Mouse (Mus musculus) neural tube, embryonic 15.5 days (tissue): Measurements from ENCODE around the gene Syk. TPM values are rescaled to one million over a fixed set of nuclear protein-coding genes. Genes with fewer than 3 reads are reported as not detected.

Experiments
- ATAC-seq: fragments of 200-750 bp; cut with Nextera tagmentation; 2 replicates; pipeline ENCODE4 v1.8.0; 2017; ENCODE audit warnings: mild to moderate bottlenecking, moderate TSS enrichment, moderate library complexity; ENCODE audit not compliant: low FRiP score
- H3K27ac ChIP-seq: fragments of 300-500 bp; sonication (generic); replicated peaks from 2 replicates; pipeline ENCODE4 v1.5.1; 2015; ENCODE audit warnings: mild to moderate bottlenecking, inconsistent platforms
- H3K27me3 ChIP-seq: fragments of 300-500 bp; sonication (generic); replicated peaks from 2 replicates; pipeline ENCODE4 v1.6.1; 2015; ENCODE audit warnings: inconsistent platforms
- H3K36me3 ChIP-seq: fragments of 300-500 bp; sonication (generic); 2 replicates; pipeline ENCODE4 v1.6.1; 2015; ENCODE audit warnings: inconsistent platforms
- H3K4me1 ChIP-seq: fragments of 300-500 bp; sonication (generic); 2 replicates; pipeline ENCODE4 v1.6.1; 2015; ENCODE audit warnings: inconsistent platforms
- H3K4me2 ChIP-seq: fragments of 300-500 bp; sonication (generic); 2 replicates; pipeline ENCODE4 v1.6.1; 2015; ENCODE audit warnings: inconsistent platforms, mild to moderate bottlenecking, moderate library complexity
- H3K4me3 ChIP-seq: fragments of 300-500 bp; sonication (generic); replicated peaks from 2 replicates; pipeline ENCODE4 v1.5.1; 2015; ENCODE audit warnings: mild to moderate bottlenecking, inconsistent platforms
- H3K9ac ChIP-seq: fragments of 300-500 bp; sonication (generic); replicated peaks from 2 replicates; pipeline ENCODE4 v1.6.1; 2015; ENCODE audit warnings: mild to moderate bottlenecking, inconsistent platforms
- H3K9me3 ChIP-seq: fragments of 300-500 bp; sonication (generic); replicated peaks from 2 replicates; pipeline ENCODE4 v1.6.1; 2016; ENCODE audit warnings: inconsistent platforms
- WGBS: fragments of 180-500 bp; shearing (Covaris S2); methylation state at CpG from one replicate; pipeline ENCODE4 v1.1.7; 2015; ENCODE audit warnings: mixed read lengths; 5-methylcytosine and 5-hydroxymethylcytosine counted together
- polyA plus RNA-seq: library from polyadenylated mRNA; unstranded; fragments of >200 nt; fragmentation: Nextera tagmentation; extraction: Ambion mirVana; gene quantifications from 2 replicates; pipeline ENCODE4 v1.2.1, GENCODE M21; 2015

Gene Syk
- polyA plus RNA-seq, 1 experiment from 2014 or later = 0.96 TPM

- H3K36me3 ChIP-seq = no peaks in the 10 kb centered on the region
- no peaks in the 10 kb centered on the region for H3K4me1 ChIP-seq
- no peaks in the 10 kb centered on the region for H3K27me3 ChIP-seq
- no peak overlapping the region for H3K9ac ChIP-seq
- H3K4me2 ChIP-seq = no peak overlapping the region
- WGBS = 82% methylated on average over 9 of the region's 9 CpGs
- H3K4me3 ChIP-seq = no peak overlapping the region
- H3K9me3 ChIP-seq = no peaks in the 10 kb centered on the region
- ATAC-seq = no peak
- H3K27ac ChIP-seq = no peak overlapping the region
These were observed 31.7 kb upstream of the Syk start for GRCm38 (mm10) chr13:52551275-52551674.

- no peak overlapping the region for H3K27ac ChIP-seq
These were observed 30.0 kb upstream of the Syk start for GRCm38 (mm10) chr13:52552822-52553477.

GRCm38 (mm10) chr13:52554722-52555121 lies 28.3 kb upstream of the Syk start:
- ATAC-seq = no peak

More at GRCm38 (mm10) chr13:52552822-52553477, 30.0 kb upstream of the Syk start:
- no peak overlapping the region for H3K4me3 ChIP-seq
- ATAC-seq = no peak
- H3K36me3 ChIP-seq = no peaks in the 10 kb centered on the region
- H3K27me3 ChIP-seq = no peaks in the 10 kb centered on the region
- H3K4me2 ChIP-seq = no peak overlapping the region
- H3K9me3 ChIP-seq = no peaks in the 10 kb centered on the region
- no peak overlapping the region for H3K9ac ChIP-seq
- H3K4me1 ChIP-seq = no peaks in the 10 kb centered on the region
- WGBS = 72% methylated on average over 9 of the region's 9 CpGs

DNA sequence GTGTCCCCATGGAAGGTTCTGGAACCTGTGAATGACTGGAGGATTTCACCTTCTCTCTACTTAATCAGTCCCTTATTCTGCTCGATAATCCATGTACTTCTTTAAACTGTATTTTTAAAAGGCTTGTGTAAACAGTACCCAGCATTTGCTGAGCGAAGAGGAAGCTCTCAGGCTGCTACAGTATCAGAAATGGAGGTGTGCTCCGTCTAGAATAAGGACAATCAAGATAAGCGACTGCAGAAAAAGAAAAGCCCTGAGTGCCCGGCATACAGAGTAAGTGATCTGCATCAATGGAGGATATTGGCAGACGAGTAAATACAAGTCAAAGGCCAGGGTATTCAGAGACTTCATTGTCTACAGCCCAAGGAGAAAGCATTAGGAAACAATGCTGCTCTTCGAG lies 25.6 kb upstream of the Syk start:
- H3K4me1 ChIP-seq = peaks cover 6% of the 10 kb centered on the region; the same call in 1 of the 2 replicates

More at GRCm38 (mm10) chr13:52554722-52555121, 28.3 kb upstream of the Syk start:
- Histone ChIP-seq H3K4me1 (no peaks in the 10 kb centered on the region), H3K27ac (no peak overlapping the region), H3K27me3 (no peaks in the 10 kb centered on the region), H3K36me3 (no peaks in the 10 kb centered on the region), H3K9ac (no peak overlapping the region), H3K4me2 (no peak overlapping the region), H3K4me3 (no peak overlapping the region), H3K9me3 (no peaks in the 10 kb centered on the region)
- WGBS = 88% methylated on average over 9 of the region's 9 CpGs

GRCm38 (mm10) chr13:52561367-52562165 lies 21.4 kb upstream of the Syk start:
- H3K9ac ChIP-seq = no peak overlapping the region
- no peaks in the 10 kb centered on the region; the same call in 1 of the 2 replicates for H3K27me3 ChIP-seq
- H3K9me3 ChIP-seq = no peaks in the 10 kb centered on the region
- no peak overlapping the region for H3K4me2 ChIP-seq
- no peak overlapping the region for H3K4me3 ChIP-seq
- no peak for ATAC-seq
- H3K27ac ChIP-seq = no peak overlapping the region
- H3K4me1 ChIP-seq = peaks cover 11% of the 10 kb centered on the region; the same call in 1 of the 2 replicates
- 64% methylated on average over 8 of the region's 8 CpGs for WGBS
- H3K36me3 ChIP-seq = no peaks in the 10 kb centered on the region

More for the DNA sequence above, 25.6 kb upstream of the Syk start:
- Histone ChIP-seq H3K27me3 (no peaks in the 10 kb centered on the region), H3K9ac (no peak overlapping the region), H3K27ac (no peak overlapping the region), H3K4me3 (no peak overlapping the region), H3K36me3 (no peaks in the 10 kb centered on the region), H3K4me2 (no peak overlapping the region), H3K9me3 (no peaks in the 10 kb centered on the region)
- no peak for ATAC-seq
- WGBS = 72% methylated on average over 7 of the region's 7 CpGs

DNA sequence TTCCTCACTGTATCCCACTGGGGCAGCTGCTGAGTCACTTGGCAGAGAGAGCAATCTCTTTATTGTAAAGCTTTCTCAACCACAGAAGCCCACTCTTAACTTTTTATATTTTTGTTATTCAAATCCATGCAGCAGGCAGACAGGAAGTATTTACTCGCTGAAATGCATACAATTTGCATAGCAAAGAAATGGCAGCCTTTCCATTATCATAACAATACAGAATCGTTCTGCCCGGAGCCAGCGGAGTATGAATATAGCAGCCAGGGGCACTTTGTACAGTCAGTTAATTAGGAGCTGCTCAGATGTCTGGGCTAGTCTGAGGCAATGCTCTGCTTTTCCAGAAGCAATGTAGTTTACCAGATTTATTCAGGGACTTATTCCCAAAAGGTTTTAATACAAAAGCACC lies 20.8 kb upstream of the Syk start:
- Histone ChIP-seq H3K36me3 (no peaks in the 10 kb centered on the region), H3K9me3 (no peaks in the 10 kb centered on the region), H3K4me1 (peaks cover 11% of the 10 kb centered on the region; the same call in 1 of the 2 replicates), H3K27ac (no peak overlapping the region), H3K4me2 (no peak overlapping the region), H3K27me3 (no peaks in the 10 kb centered on the region; the same call in 1 of the 2 replicates), H3K4me3 (no peak overlapping the region), H3K9ac (no peak overlapping the region)
- 11% methylated on average over 4 of the region's 4 CpGs for WGBS
- ATAC-seq = no peak

DNA sequence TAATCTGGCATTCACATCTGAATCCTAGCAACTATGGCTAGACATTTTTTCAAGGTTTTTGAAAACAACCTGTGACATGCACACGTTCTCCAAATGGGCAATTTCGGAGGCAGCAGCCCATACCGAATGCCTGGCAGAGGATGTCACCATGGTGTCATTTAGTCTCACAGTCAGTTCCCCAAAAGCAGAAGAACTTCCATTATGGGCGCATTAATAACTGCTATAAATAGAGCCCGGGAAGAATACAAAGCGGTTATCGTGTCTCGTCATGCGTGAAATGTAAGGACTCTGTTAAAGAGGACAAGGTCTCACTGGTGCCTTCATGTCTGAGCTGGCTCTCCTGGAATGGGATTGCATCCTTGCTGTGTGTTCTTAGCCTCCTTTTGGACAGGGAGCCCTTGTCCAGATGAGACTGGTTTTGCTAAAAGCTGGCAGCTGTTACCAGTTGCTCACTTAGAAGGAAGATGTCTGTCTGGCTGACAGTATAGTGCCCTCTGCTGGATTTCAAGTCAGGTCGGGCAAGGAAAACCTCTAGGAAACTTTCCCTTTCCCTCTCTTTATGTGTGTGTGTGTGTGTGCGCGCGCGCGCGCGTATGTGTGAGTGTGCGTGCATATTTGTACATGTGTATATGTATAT lies 17.8 kb upstream of the Syk start:
- 75% methylated on average over 18 of the region's 18 CpGs for WGBS
- no peaks in the 10 kb centered on the region for H3K9me3 ChIP-seq
- no peak overlapping the region for H3K4me2 ChIP-seq
- ATAC-seq = no peak
- H3K27me3 ChIP-seq = no peaks in the 10 kb centered on the region; the same call in 1 of the 2 replicates
- H3K4me1 ChIP-seq = peaks cover 11% of the 10 kb centered on the region; the same call in 1 of the 2 replicates
- no peak overlapping the region for H3K9ac ChIP-seq
- H3K27ac ChIP-seq = no peak overlapping the region
- H3K4me3 ChIP-seq = no peak overlapping the region
- no peaks in the 10 kb centered on the region for H3K36me3 ChIP-seq

GRCm38 (mm10) chr13:52566188-52566760 lies 16.7 kb upstream of the Syk start:
- no peak overlapping the region for H3K4me3 ChIP-seq
- H3K36me3 ChIP-seq = no peaks in the 10 kb centered on the region
- H3K9me3 ChIP-seq = no peaks in the 10 kb centered on the region
- H3K27me3 ChIP-seq = no peaks in the 10 kb centered on the region; the same call in 1 of the 2 replicates
- H3K4me2 ChIP-seq = no peak overlapping the region
- no peak overlapping the region for H3K9ac ChIP-seq
- 90% methylated on average over 9 of the region's 9 CpGs for WGBS
- ATAC-seq = no peak
- H3K4me1 ChIP-seq = peaks cover 11% of the 10 kb centered on the region; the same call in 1 of the 2 replicates
- H3K27ac ChIP-seq = no peak overlapping the region

DNA sequence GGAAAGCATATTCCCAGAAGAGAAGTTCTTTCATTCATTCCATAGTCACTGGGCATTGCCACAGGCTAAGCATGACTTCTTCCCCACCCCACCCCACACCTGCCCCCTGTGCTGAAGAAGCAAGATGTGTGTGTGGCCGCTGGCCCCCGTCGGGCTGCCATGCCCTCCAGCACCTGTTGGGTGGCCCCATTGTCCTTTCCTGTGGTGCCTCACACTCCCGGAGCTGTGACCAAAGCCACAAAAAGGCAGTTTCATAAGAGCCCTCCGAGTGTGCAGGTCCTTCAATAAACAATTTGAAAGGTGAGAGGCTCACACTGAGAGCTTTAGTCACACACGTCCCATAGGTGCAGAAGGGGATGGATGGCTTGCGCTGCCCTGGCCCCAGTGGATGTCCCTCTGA lies 16.2 kb upstream of the Syk start:
- Histone ChIP-seq H3K27ac (no peak overlapping the region), H3K9me3 (no peaks in the 10 kb centered on the region), H3K36me3 (no peaks in the 10 kb centered on the region), H3K9ac (no peak overlapping the region), H3K4me3 (no peak overlapping the region), H3K27me3 (no peaks in the 10 kb centered on the region; the same call in 1 of the 2 replicates), H3K4me1 (peaks cover 11% of the 10 kb centered on the region; the same call in 1 of the 2 replicates), H3K4me2 (no peak overlapping the region)
- no peak for ATAC-seq
- 66% methylated on average over 7 of the region's 7 CpGs for WGBS

- Histone ChIP-seq H3K9me3 (no peaks in the 10 kb centered on the region), H3K4me2 (no peak overlapping the region), H3K36me3 (no peaks in the 10 kb centered on the region), H3K4me3 (no peak overlapping the region), H3K27ac (no peak overlapping the region), H3K27me3 (no peaks in the 10 kb centered on the region; the same call in 1 of the 2 replicates), H3K9ac (no peak overlapping the region), H3K4me1 (0 out of 2 replicates have a peak, but pooled peaks cover 4% of the 10 kb centered on the region)
- WGBS = 38% methylated on average over 8 of the region's 8 CpGs
- no peak for ATAC-seq
These were observed 13.7 kb upstream of the Syk start for GRCm38 (mm10) chr13:52569194-52569769.

DNA sequence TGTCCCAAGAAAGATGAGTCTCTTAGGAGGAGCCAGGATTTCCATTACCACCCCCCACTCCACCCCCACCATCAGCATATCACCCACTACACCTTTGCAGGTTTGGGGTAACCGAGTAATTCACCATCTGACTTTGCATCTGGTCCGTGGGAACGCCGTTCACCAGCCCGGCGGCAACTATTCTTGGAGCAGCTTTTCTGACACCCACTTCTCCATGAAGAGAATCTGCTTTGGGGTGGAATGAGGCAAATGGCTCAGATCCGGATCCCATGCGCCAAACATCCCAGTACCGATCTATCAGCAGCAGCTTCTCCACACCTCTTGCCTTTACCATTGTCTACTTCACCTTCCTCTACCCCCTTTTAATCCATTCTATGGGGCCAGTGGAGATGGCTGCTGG lies 12.7 kb upstream of the Syk start:
- H3K4me2 ChIP-seq = no peak overlapping the region
- ATAC-seq = no peak
- no peaks in the 10 kb centered on the region for H3K36me3 ChIP-seq
- 96% methylated on average over 9 of the region's 9 CpGs for WGBS
- H3K4me3 ChIP-seq = no peak overlapping the region
- H3K9me3 ChIP-seq = no peaks in the 10 kb centered on the region
- no peak overlapping the region for H3K9ac ChIP-seq
- H3K27ac ChIP-seq = no peak overlapping the region
- H3K27me3 ChIP-seq = no peaks in the 10 kb centered on the region; the same call in 1 of the 2 replicates
- H3K4me1 ChIP-seq = 0 out of 2 replicates have a peak, but pooled peaks cover 2% of the 10 kb centered on the region
